Mouse (Mus musculus) A20 (cell line): ENCODE data around the gene Tox3.

Experiments used
- DNase-seq: peaks from one replicate; pipeline ENCODE4 v3.0.0-alpha.2; 2011; ENCODE audit warnings: low read depth, low spot score

The Tox3 gene

DNA sequence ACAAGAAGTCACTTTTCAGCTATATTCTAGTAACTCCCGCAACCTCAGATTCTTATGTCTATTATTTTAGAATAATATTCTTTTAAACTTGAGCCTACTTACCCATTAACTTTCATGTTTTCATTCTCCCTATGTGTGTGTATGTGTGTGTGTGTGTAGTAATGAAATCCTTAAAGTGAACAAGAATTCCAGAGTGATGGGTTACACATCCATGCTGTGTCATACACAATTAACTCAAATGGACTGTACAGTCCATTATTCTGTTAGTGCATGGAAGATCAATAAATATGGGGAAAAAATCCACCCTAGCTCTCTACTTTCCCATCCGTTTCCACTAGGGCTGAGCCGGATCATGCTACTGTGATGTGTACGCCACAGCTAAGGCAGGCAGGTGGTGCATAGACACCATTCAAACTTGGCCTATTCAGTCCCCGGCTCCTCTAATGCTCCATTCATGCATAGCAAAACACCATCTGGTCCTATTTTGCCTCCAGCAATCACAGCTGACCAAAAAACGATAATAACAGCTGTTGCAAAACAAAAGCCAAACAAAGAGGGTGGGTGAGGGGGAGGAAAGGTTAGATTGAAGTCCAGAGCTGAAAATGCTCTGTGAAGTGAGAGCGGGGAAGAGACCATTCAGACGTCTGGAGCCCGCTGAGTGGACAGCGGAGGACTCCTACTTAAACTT, 103.5 kb downstream of the Tox3 start:
- DNase-seq, result peak; percentile 12

DNA sequence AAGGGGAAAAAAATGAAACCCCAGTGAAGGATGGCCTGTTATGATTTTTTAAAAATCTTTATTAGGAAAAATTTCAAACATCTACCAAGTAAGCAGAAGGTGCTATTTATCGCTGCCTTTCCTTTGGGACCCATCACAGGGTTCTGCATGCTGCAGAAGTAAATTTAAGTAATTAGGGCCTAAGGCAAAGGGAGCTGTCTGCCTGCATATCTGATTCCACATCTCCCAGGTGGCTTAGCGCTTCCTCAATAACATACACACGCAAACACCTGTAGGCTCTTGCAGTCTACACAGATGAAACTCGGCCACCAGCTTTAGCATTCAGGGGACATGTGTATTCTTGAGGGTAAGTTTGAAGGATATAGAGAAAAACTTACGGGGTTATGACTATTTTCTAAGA, 104.2 kb downstream of the Tox3 start:
- DNase-seq, result no peak

DNA sequence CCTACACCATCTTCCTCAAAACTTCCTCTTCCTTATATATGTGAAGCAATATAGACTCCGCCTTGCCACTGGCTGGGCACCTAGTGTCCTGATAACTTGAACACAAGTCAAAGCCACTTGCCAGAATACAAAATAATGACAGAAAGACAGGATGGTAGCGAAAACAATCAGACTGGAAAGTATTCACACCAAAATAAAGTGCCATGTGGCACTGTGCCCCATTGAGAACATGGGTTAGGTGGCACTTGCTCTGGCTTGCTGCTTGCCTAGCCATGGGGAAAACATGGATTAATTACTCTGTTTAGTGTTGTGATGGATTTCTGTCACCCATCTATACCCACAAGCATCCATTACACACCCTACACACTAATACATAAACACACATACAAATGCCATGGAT, 105.8 kb downstream of the Tox3 start:
- no peak for DNase-seq

DNA sequence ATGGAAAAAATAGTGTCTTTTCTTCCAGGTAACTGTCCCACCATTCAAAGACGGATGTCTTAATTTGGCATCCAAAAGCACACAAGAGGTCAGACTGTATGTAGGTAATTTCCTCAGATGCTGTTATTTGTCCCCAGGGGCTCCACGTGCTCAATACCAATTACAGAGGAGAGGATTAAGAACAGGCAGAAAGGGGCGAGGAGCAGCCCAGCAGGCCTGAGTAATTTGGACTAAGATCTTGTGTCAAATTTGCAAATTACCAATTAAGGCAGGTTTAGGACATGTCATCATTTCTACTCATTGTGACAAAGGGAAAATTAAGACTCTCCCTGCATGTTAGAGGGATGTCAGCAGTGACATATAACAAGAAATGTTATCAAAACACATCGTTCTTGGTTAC, 106.7 kb downstream of the Tox3 start:
- no peak for DNase-seq

DNA sequence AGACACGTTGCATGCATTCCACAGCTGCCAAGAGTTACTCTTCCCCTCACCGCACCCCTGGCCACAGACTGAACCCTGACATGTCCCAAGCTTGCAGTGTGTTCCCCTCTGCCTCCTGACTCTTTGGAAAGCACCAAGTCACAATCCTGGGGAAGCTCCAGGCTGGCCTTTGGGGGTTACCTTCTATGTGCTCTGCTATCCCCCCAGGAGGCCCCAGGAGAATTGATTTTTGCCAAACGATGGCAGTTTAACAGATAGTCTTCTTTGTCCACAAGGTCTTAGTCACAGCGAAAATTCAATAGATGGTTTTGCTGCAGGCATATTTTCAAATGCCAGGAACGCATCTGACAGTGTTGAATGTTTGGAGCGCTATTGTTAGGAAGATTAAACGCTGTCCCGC, 115.6 kb downstream of the Tox3 start:
- no peak for DNase-seq

DNA sequence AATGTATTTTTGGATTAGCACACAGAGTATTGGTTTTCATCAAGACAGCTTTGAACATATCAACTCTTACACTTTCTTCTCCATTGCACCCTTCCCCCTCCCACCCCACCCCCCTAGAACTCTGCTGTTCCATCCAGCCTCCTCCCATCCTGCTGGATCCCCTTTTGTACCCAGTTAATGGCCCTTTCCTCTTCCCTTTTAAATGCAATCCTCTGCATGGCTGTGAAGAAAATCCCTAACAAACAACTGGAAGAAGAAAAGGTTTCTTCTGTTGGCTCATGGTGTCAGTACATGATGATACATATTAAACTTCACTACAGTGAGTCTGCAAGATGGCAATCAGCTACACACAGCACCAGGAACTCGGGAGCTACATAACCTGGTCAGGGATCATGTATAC, 124.0 kb downstream of the Tox3 start:
- DNase-seq, result no peak

DNA sequence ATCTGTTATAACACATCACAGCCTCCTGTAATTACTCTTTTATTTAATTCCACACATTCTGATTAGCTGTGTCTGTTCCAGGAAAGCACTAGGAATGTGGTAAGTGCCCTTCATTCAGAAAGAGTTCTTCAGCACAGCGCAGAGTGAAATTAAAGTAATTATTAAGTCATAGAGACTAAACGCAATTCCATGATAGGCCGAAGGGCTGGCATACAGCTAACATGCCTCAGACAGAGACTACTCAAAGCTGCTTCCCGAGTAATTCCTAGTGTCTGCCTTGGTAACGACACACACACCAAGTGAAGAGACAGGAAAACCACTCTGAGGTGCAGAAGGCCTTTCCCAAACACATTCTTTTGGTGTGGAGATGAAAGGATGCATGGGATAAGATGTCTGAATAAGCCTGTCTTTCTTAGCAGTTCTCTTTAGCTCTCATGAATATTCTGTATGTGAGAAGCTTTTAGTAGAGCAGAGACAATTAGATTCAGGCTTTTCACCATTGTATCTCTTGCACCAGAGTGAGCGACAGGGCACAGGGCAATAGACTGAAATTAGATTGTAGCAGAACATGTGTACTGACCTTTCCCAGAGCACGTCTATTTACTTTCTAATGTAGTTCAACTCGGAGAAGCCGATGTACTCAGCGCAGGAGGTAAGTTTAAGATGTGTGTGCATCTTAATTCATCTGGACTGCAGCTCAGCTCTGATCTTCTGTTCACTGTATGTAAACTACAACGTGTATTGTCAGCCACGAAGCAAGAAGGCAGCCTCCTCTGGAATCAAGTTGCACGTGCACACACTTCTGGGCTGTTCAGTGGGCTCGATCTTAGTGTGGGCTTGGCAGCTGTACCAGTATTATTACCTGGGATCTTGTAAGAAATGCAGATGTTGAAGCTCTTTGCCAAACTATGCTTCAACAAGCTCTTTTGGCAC, 138.8 kb downstream of the Tox3 start:
- no peak for DNase-seq
